Mouse (Mus musculus): ENCODE data around the gene Fpgt. TPM values are rescaled to one million over a fixed set of nuclear protein-coding genes. Genes with fewer than 3 reads are reported as not detected.

Fpgt gene
- total RNA-seq (2021): 10 to 100 TPM; 19.8 to 20.5 TPM

DNA sequence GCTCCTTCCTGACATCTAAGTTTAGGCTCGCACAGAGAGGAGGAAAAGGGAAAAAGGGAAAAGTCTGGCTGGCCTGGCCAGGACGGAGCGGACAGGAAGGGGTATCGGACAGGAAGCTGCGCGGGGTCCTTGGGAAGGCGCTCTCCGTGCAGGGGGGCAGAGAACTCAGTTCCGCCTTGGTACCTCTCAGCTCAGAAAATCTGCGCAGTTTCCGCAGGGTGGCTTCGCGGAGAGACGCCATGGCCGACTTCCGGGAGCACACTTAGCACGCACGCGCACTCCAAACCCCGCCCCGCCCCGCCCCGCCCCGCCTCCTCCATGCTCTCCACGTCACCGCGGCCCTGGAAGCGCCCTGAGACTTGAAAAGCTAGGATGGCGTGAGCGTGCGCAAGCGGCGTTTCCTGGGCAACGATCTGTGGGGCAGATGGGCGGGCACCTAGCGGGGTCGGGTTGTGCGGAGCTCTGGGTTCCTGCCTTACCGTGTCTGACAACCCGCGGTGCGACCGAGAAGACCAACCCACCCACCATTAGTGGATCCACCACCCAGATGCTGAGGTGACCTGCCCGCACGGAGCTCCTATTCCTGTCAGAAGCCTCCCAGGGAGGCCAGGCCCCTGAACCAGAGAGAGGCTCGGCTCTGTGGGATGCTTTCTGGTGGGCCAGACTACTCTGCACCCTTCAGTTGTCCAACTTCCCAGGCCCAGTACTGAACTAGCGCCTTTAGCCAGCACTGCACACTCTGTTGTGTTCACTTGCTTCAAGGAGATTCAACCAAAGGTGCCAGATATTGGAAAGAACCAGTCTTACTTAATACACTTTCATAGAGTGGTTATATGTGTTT, at the start of gene Fpgt, which contains the start of gene Lrriq3:
Gene Fpgt, minus strand, starts transcription at position 288 of the 841 bp plus-strand sequence.
Gene Lrriq3, plus strand, starts transcription at position 319 of the 841 bp plus-strand sequence.
- intact Hi-C loops (cut with DNase I): loop anchor here (5.0 kb wide), 1 partner anchor 441 kb away; no protein-coding TSS in a partner anchor
- DNase-seq: peak; percentile 95

DNA sequence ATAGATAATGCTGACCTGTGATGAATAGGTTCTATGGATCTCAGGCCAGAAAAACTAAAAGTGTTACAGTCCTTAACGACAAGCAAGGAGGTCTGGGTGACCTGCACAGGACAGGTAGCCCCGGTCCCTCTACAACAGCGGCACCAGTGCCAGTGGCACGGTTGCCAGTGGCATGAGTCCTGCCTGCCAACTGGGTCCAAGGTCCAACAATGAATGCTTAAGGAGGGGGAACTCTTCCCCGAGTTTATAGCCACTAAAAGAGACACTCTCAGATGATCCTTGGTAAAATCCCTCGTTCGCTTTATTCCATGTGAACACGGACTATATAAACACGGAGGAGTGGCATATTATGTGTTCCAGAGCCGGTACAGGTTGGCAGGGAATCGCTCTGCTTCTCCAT, 47.8 kb upstream of the Fpgt start:
- DNase-seq: no peak
- intact Hi-C loops (cut with DNase I): no loop called here

DNA sequence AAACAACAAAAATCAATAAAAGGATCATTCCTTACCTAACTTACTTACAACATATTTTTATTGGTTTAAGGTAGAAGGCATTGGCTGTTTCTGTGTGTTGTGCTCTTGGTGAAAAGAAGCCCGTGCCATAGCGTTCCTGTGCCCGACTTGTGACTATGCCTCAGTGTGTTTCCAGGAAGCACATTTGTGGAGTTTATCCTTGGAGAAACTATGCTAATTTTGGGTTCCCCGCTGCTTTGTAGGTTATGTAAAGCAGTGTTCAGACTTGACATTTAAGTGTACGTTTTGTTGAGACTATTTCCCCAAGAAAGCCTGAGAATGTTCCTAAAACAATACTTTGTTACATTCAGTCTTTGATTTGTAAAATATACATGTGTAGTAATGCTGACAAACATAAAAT, 44.5 kb upstream of the Fpgt start:
- no peak for DNase-seq
- intact Hi-C loops (cut with DNase I): no loop called here

DNA sequence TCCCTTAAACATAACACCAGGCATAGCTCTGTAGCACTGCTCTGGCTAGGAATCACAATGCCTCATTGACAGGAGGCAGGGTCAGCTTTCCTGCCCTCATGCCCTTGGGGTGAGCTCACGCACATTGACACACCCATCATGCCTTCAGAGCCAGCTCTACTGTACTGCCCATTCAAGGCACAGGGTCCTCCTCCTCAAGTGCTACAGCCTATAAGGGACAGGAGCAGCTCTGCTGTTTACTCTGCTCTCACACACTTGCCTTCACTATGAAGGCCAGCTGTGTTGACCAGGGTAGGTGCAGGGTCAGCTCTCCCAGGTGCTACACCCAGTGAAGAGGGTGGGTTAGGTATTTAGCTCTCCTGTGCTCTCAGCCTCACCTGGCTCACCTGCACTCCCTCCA, 12.8 kb upstream of the Fpgt start:
- DNase-seq: no peak
- intact Hi-C loops (cut with DNase I): no loop called here

GRCm38 (mm10) chr3:155099266-155099665, 6.1 kb upstream of the Fpgt start:
- intact Hi-C loops (cut with DNase I): no loop called here
- DNase-seq: no peak

- intact Hi-C loops (cut with DNase I): loop anchor here (5.0 kb wide), 1 partner anchor 440 kb away; no protein-coding TSS in a partner anchor
- DNase-seq: no peak
These were observed 1.1 kb downstream of the Fpgt start for GRCm38 (mm10) chr3:155092081-155092480.

- intact Hi-C loops (cut with DNase I): no loop called here
- DNase-seq: no peak
These were observed 15.3 kb downstream of the Fpgt start for GRCm38 (mm10) chr3:155077908-155078307.

- no peak for DNase-seq
- intact Hi-C loops (cut with DNase I): no loop called here
These were observed 33.8 kb downstream of the Fpgt start for GRCm38 (mm10) chr3:155059449-155059822.

DNA sequence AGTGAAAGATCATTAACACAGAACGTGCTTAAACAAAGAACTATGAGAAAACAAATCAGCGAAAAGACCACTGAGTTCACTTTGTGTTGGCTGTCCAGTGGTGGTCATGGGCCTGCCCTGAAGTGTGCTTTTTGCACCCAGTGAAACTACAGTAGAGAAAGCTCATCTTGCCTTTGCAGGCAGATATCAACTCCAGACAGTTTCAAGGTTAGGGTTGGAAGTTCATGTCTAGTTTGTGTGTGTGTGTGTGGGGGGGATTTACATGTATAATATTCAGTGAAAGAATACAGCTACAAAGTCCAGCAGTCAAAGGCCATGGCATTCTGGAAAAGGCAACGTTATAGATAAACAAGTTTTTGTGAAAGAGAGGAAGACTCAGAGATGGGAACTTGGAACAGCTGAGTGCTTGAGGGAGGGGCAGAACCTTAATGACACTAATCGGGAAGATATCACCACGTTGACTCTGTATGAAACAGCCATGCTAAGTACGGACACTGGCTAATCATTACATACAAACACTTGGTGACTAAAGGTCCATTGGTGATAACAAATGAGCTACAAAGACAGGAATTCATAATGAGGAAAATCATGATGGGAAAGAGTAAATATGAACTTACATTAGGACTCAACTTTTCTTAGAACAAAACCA, 34.3 kb downstream of the Fpgt start:
- intact Hi-C loops (cut with DNase I): no loop called here
- DNase-seq: no peak

- no peak for DNase-seq
- intact Hi-C loops (cut with DNase I): no loop called here
These were observed 35.6 kb downstream of the Fpgt start for GRCm38 (mm10) chr3:155057566-155057965.

GRCm38 (mm10) chr3:155056606-155057005, 36.6 kb downstream of the Fpgt start:
- intact Hi-C loops (cut with DNase I): no loop called here
- DNase-seq: no peak

DNA sequence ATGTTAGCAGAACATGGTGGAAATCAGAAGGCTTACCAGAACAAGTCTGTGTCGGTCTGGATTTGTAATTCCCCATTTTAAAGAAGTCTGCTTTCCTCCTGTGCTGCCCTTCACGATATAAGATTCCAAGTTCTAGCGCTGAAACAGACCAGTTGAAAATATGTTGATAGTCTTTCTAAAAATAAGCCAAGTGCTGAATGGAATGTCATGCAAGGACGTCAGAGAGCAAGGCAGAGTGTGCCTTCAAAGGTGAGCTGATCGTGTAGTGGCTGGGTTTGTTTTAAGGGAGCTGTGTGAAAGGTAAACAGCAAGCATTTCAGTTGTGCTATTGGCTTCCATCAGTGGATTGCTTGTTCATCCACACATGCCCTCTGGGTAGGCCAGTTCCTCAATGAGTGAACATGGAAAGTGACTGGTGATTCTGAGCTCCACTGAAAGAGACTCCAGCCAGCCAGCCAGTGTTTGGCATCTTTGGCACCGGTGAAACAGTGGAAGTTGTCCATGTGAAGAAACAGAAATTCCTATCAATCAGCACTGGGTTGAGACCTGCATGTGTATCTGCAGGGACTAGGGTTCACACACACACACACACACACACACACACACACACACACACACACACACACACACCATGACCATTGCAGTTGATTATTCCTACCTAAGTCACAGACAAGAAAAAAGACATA, 37.8 kb downstream of the Fpgt start, which contains the start of gene Tnni3k:
Gene Tnni3k, minus strand, starts transcription at position 177 of the 686 bp plus-strand sequence.
- intact Hi-C loops (cut with DNase I): no loop called here
- no peak for DNase-seq

- DNase-seq: no peak
- intact Hi-C loops (cut with DNase I): no loop called here
These were observed 40.0 kb downstream of the Fpgt start for GRCm38 (mm10) chr3:155053189-155053588.

GRCm38 (mm10) chr3:155052021-155052420, 41.2 kb downstream of the Fpgt start:
- intact Hi-C loops (cut with DNase I): no loop called here

DNA sequence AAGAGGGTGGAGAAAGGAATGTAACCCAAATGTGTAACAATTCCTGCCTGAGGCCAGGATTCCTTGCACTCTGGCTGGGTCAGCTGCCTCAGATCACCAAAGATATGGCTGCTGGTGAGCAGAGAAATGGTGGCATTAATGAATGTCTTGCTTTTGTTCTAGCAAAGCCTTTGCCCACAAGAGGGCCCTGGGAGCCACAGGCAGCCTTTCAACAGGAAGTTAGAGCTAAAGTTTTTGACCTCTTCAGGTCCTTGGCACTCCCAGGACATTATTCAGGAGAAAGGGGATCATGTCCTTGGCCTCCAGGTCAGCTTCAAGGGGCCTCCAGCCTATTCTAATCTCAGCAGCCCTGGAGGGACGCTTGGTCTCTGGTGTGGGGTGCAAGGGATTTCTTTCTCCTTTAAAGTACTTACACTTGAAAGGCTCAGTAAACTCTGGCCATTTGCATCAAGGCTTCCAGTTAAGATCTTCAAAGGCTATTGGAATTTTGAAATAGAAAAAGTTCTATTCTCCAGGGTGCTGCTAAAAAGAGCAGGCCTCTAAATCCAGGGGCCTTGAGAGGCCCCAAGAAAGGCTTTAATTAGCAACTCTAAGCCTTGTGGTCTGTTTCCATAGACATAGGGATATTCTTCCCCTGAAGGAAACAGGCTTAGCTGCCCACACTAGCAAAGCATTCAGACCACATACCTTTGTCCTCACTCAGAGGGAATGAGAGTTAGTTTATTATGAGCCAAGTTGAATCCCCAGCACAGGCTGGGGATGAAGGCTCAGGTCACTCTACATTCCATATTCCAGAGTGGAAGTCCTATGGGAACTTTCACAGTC, 54.0 kb downstream of the Fpgt start:
- DNase-seq: no peak
- intact Hi-C loops (cut with DNase I): no loop called here

More at GRCm38 (mm10) chr3:155052021-155052420, 41.2 kb downstream of the Fpgt start:
- DNase-seq: no peak

Other genes with a start within 250 kb of the Fpgt start
- not detected for gene Tnni3k, start 38.0 kb downstream of the Fpgt start, total RNA-seq (2021)
- gene Lrriq3, start within 50 bp of the Fpgt start, total RNA-seq (2021): 1 to 10 TPM in 1 of 2 experiments, under 1 TPM in 1; 0.46 to 1.1 TPM

All from left cerebral cortex, postnatal 4 days (tissue).